Mouse (Mus musculus) cerebral cortex, adult 2 months (tissue): Measurements from ENCODE around the gene Akr1b8.

Experiments
- WGBS: fragments of 180-500 bp; shearing (Covaris S2); methylation state at CpG from one replicate; pipeline ENCODE4 v1.1.7; 2018; 5-methylcytosine and 5-hydroxymethylcytosine counted together

Akr1b8 gene

GRCm38 (mm10) chr6:34350037-34350699, 3.8 kb upstream of the Akr1b8 start:
- WGBS: 87% methylated on average over 12 of the region's 12 CpGs

GRCm38 (mm10) chr6:34351481-34351880, 2.4 kb upstream of the Akr1b8 start:
- 59% methylated on average over 10 of the region's 10 CpGs for WGBS

- WGBS: 94% methylated on average over 3 of the region's 3 CpGs
Measured at GRCm38 (mm10) chr6:34352401-34352800, 1.5 kb upstream of the Akr1b8 start.

GRCm38 (mm10) chr6:34354354-34355348, 732 bp downstream of the Akr1b8 start:
- 87% methylated on average over 8 of the region's 8 CpGs for WGBS

GRCm38 (mm10) chr6:34355349-34355747, 1.4 kb downstream of the Akr1b8 start:
- 88% methylated on average over 6 of the region's 6 CpGs for WGBS

- WGBS: 92% methylated on average over 9 of the region's 9 CpGs
Measured at GRCm38 (mm10) chr6:34355841-34356240, 1.9 kb downstream of the Akr1b8 start.

- WGBS: 74% methylated on average over 12 of the region's 12 CpGs
Measured at GRCm38 (mm10) chr6:34364217-34365136, 10.6 kb downstream of the Akr1b8 start.

GRCm38 (mm10) chr6:34367998-34368397, 14.1 kb downstream of the Akr1b8 start:
- 77% methylated on average over 9 of the region's 9 CpGs for WGBS

GRCm38 (mm10) chr6:34370081-34370480, 16.2 kb downstream of the Akr1b8 start:
- WGBS: 86% methylated on average over 8 of the region's 8 CpGs

GRCm38 (mm10) chr6:34371700-34372351, 17.9 kb downstream of the Akr1b8 start:
- 21% methylated on average over 18 of the region's 18 CpGs for WGBS

- 85% methylated on average over 7 of the region's 7 CpGs for WGBS
Measured at GRCm38 (mm10) chr6:34373841-34374240, 19.9 kb downstream of the Akr1b8 start.

GRCm38 (mm10) chr6:34375888-34376287, 22.0 kb downstream of the Akr1b8 start:
- WGBS: 73% methylated on average over 5 of the region's 5 CpGs

- 58% methylated on average over 8 of the region's 8 CpGs for WGBS
Measured at GRCm38 (mm10) chr6:34383401-34383800, 29.5 kb downstream of the Akr1b8 start.

- under 1% methylated on average over 17 of the region's 17 CpGs for WGBS
Measured at GRCm38 (mm10) chr6:34384110-34384661, 30.3 kb downstream of the Akr1b8 start, which contains the start of gene Akr1b10. TSS of gene Akr1b10 (plus strand) at chr6:34384218.

GRCm38 (mm10) chr6:34384701-34385370, 30.9 kb downstream of the Akr1b8 start:
- WGBS: 6% methylated on average over 13 of the region's 13 CpGs

- whole genome bisulfite sequencing: 81% methylated on average over 4 of the region's 4 CpGs
Measured at GRCm38 (mm10) chr6:34388420-34389156, 34.7 kb downstream of the Akr1b8 start.

GRCm38 (mm10) chr6:34395897-34396296, 42.0 kb downstream of the Akr1b8 start:
- 84% methylated on average over 5 of the region's 5 CpGs for WGBS

- 87% methylated on average over 6 of the region's 6 CpGs for WGBS
Measured at GRCm38 (mm10) chr6:34398431-34398830, 44.5 kb downstream of the Akr1b8 start.

- 89% methylated on average over 13 of the region's 13 CpGs for WGBS
Measured at GRCm38 (mm10) chr6:34399606-34400220, 45.8 kb downstream of the Akr1b8 start.
